Mouse (Mus musculus): ENCODE measurements around the gene Tmem106b. TPM values are rescaled to one million over a fixed set of nuclear protein-coding genes. Genes with fewer than 3 reads are reported as not detected.

Tmem106b gene
- polyA plus RNA-seq, 1 experiment: 28.0 TPM

GRCm38 (mm10) chr6:13073036-13073435, 3.5 kb downstream of the Tmem106b start:
- DNase-seq (ENCODE audit: low read depth): no peak
- TF ChIP-seq POLR2A (IDR thresholded peaks at IDR 0.05; ENCODE audit: borderline replicate concordance, extremely low read depth, insufficient read depth, insufficient read length, poor library complexity, severe bottlenecking) (no peak), CTCF (IDR thresholded peaks at IDR 0.05; ENCODE audit: borderline replicate concordance, extremely low read depth, insufficient read depth, insufficient read length) (no peak)

GRCm38 (mm10) chr6:13073876-13074275, 4.3 kb downstream of the Tmem106b start:
- no peak for TF ChIP-seq POLR2A (IDR thresholded peaks at IDR 0.05; ENCODE audit: borderline replicate concordance, extremely low read depth, insufficient read depth, insufficient read length, poor library complexity, severe bottlenecking)
- TF ChIP-seq CTCF (IDR thresholded peaks at IDR 0.05; ENCODE audit: borderline replicate concordance, extremely low read depth, insufficient read depth, insufficient read length): no peak
- no peak for DNase-seq (ENCODE audit: low read depth)

DNA sequence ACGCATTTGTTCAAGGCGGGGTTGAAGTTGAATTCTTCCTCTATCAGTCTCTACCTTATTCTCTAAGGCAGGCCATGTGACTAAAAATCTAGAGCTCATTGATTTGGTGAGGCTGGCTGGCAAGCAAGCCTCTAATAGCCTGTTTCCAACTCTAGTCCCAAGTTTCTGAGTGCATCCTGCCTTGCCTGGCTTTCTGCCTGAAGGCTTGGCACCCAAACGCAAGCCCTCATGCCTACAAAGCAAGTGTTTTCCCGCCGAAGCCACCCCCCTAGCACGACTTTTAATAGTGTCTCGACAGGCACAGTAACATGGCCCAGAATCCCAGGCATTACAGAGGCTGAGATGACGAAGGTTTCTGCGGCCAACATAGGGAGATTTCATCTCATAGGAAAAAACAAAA, 13.3 kb downstream of the Tmem106b start:
- peak; percentile 66 for DNase-seq (ENCODE audit: low read depth)
- TF ChIP-seq POLR2A (IDR thresholded peaks at IDR 0.05; ENCODE audit: borderline replicate concordance, extremely low read depth, insufficient read depth, insufficient read length, poor library complexity, severe bottlenecking) (no peak), CTCF (IDR thresholded peaks at IDR 0.05; ENCODE audit: borderline replicate concordance, extremely low read depth, insufficient read depth, insufficient read length) (no peak)

GRCm38 (mm10) chr6:13096656-13097435, 27.3 kb downstream of the Tmem106b start:
- TF ChIP-seq POLR2A (IDR thresholded peaks at IDR 0.05; ENCODE audit: borderline replicate concordance, extremely low read depth, insufficient read depth, insufficient read length, poor library complexity, severe bottlenecking): no peak
- TF ChIP-seq CTCF (IDR thresholded peaks at IDR 0.05; ENCODE audit: borderline replicate concordance, extremely low read depth, insufficient read depth, insufficient read length): no peak
- DNase-seq (ENCODE audit: low read depth): peak; percentile 29

- TF ChIP-seq CTCF (IDR thresholded peaks at IDR 0.05; ENCODE audit: borderline replicate concordance, extremely low read depth, insufficient read depth, insufficient read length) (no peak), POLR2A (IDR thresholded peaks at IDR 0.05; ENCODE audit: borderline replicate concordance, extremely low read depth, insufficient read depth, insufficient read length, poor library complexity, severe bottlenecking) (no peak)
- DNase-seq (ENCODE audit: low read depth): no peak
Observed at GRCm38 (mm10) chr6:13100137-13100536, 30.6 kb downstream of the Tmem106b start.

GRCm38 (mm10) chr6:13108662-13109061, 39.1 kb downstream of the Tmem106b start:
- no peak for DNase-seq (ENCODE audit: low read depth)

DNA sequence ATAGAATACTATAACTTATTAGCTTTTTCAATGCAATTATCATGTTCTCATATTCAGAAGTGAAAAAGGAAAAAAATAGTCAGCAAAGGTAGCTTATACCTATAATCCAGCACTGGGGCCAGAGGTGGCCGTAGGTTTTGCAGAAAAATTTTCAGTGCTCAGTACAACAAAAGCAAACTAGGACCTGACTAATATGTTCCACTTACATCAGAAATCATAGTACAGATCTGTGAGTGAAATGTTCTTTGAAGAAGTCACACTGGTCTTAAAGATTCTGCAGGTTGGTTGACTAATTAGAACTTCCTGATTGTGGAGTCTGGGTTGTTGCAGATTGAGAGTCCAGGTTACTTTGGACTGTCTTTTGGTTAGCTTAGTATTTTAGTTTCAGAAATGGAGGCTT, 67.7 kb downstream of the Tmem106b start:
- no peak for TF ChIP-seq CTCF (IDR thresholded peaks at IDR 0.05; ENCODE audit: borderline replicate concordance, extremely low read depth, insufficient read depth, insufficient read length)
- TF ChIP-seq POLR2A (IDR thresholded peaks at IDR 0.05; ENCODE audit: borderline replicate concordance, extremely low read depth, insufficient read depth, insufficient read length, poor library complexity, severe bottlenecking): no peak
- DNase-seq (ENCODE audit: low read depth): no peak

More at GRCm38 (mm10) chr6:13108662-13109061, 39.1 kb downstream of the Tmem106b start:
- no peak for TF ChIP-seq POLR2A (IDR thresholded peaks at IDR 0.05; ENCODE audit: borderline replicate concordance, extremely low read depth, insufficient read depth, insufficient read length, poor library complexity, severe bottlenecking)
- no peak for TF ChIP-seq CTCF (IDR thresholded peaks at IDR 0.05; ENCODE audit: borderline replicate concordance, extremely low read depth, insufficient read depth, insufficient read length)

Other genes with a start within 250 kb of the Tmem106b start
- 0.06 and 0.19 TPM in 2 replicates for gene Vwde, start 155.2 kb downstream of the Tmem106b start, polyA plus RNA-seq (2012; rRNA removed)

Data from brain, embryonic 14.5 days (tissue).